Mouse (Mus musculus): Measurements from ENCODE around the gene Dupd1.

DNA sequence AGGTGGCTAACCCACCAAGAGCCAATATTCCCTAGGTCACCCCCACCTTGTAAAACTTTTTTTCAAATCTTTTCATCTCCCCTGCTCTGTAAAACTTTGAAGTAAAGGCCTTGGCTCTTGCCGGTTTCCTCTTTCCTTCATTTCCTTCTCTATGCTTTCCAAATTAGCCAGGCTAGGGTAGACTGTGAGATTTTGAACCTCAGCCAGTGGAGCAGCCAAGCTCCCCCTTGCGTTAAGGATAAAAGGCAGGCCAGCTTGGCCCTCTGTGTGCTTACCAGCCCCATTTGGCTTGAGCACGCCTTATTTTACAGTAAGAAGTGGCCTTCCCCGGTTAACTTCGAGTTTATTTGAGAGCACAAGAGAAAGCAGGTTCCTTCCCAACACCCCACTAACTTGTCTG lies 39.9 kb downstream of the Dupd1 start:
- TF ChIP-seq CEBPB (IDR thresholded peaks at IDR 0.05; ENCODE audit: low read depth) (no peak), MAX (IDR thresholded peaks at IDR 0.05) (no peak), CTCF (IDR thresholded peaks at IDR 0.05; ENCODE audit: control insufficient read depth, insufficient read depth, insufficient read length) (no peak), MYOG (IDR thresholded peaks at IDR 0.05; ENCODE audit: control insufficient read depth, extremely low read depth, insufficient read length) (no peak), USF1 (IDR thresholded peaks at IDR 0.05; ENCODE audit: low read depth) (no peak)

Data from C2C12 (cell line).